ENCODE assay signal across 14 mouse cellular contexts in the genomic region with DNA sequence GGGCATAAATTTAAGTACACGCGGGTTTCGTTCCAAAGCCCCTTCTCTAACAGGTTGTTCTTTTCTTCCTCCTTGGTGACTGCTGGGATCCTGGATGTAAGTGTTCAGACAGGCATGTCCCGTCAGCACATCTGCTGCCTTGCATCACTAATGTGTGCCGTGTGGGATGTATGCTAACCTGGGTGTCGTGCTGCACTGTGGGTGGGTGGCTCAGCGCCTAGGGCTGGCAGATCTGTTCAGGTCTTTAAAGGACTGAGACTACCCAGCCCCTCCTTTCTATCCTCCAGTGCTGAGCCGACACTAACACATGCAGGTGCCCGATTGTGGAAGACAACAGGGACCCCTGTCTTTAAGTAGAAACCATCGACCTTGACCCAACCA. TPM values are rescaled to one million over a fixed set of nuclear protein-coding genes. Genes with fewer than 3 reads are reported as not detected.
DNase-seq lines count a peak whose midpoint lies in the region; ATAC-seq lines count a peak whose summit lies in the region.
"Had no signal": no experiment of that assay in that cellular context is flagged by ENCODE, and none has a peak within 500 bp of the region (broad histone marks: within the 10 kb centered on the region; RNA-seq: fewer than 3 reads in every experiment).

No protein-coding gene starts in this region.

- H3K9me3 ChIP-seq in heart, embryonic 11.5 days (replicated peaks; ENCODE audit: control insufficient read depth, low read length): no peaks in the 10 kb centered on the region
- no peaks in the 10 kb centered on the region for H3K9me3 ChIP-seq in heart, embryonic 12.5 days (replicated peaks)
- H3K9me3 ChIP-seq in liver, embryonic 16.5 days (replicated peaks; ENCODE audit: control insufficient read depth, low read length): no peaks in the 10 kb centered on the region
- H3K9me3 ChIP-seq: limb, embryonic 15.5 days; midbrain, embryonic 10.5 days had no signal

- no peaks in the 10 kb centered on the region for H3K27me3 ChIP-seq in heart, embryonic 11.5 days (ENCODE audit: control insufficient read depth, insufficient read depth, low read length)
- H3K27me3 ChIP-seq in heart, embryonic 12.5 days (replicated peaks): no peaks in the 10 kb centered on the region
- H3K27me3 ChIP-seq in liver, embryonic 16.5 days (ENCODE audit: control insufficient read depth, insufficient read depth, low read depth, low read length): no peaks in the 10 kb centered on the region
- H3K27me3 ChIP-seq: limb, embryonic 15.5 days had no signal

- H3K4me2 ChIP-seq in heart, embryonic 11.5 days: peak overlapping the region; percentile 37
- no peak overlapping the region for H3K4me2 ChIP-seq in heart, embryonic 12.5 days
- peak overlapping the region; percentile 29 for H3K4me2 ChIP-seq in liver, embryonic 16.5 days (ENCODE audit: low read depth, low read length)
- H3K4me2 ChIP-seq: limb, embryonic 15.5 days had no signal

- WGBS in heart, embryonic 11.5 days (ENCODE audit: insufficient replicate concordance): 65% methylated on average over 10 of the region's 10 CpGs
- WGBS in heart, embryonic 12.5 days: 69% methylated on average over 10 of the region's 10 CpGs
- 55% methylated on average over 10 of the region's 10 CpGs for WGBS in liver, embryonic 16.5 days (ENCODE audit: insufficient replicate concordance)

- ATAC-seq in heart, embryonic 11.5 days (replicated peaks; ENCODE audit: insufficient number of reproducible peaks, low FRiP score, low TSS enrichment): no peak
- no peak for ATAC-seq in heart, embryonic 12.5 days (ENCODE audit: insufficient number of reproducible peaks, low FRiP score)
- peak; percentile 27 for ATAC-seq in liver, embryonic 16.5 days (ENCODE audit: low read depth)
- ATAC-seq in monocyte, adult 5-6 weeks (replicated peaks; ENCODE audit: insufficient number of reproducible peaks, low FRiP score, low TSS enrichment, poor library complexity, severe bottlenecking): no peak

- 0 out of 2 replicates have a peak overlapping the region, but pooled peaks have one; percentile 10 for H3K9ac ChIP-seq in heart, embryonic 11.5 days (ENCODE audit: low read depth, low read length)
- no peak overlapping the region for H3K9ac ChIP-seq in heart, embryonic 12.5 days
- 0 out of 2 replicates have a peak overlapping the region, but pooled peaks have one; percentile 22 for H3K9ac ChIP-seq in liver, embryonic 16.5 days (ENCODE audit: low read depth, low read length)
- H3K9ac ChIP-seq: limb, embryonic 15.5 days had no signal

- H3K27ac ChIP-seq in heart, embryonic 11.5 days (ENCODE audit: low read depth, low read length): peak overlapping the region; percentile 57
- no peak overlapping the region for H3K27ac ChIP-seq in heart, embryonic 12.5 days (ENCODE audit: poor library complexity, severe bottlenecking)
- peak overlapping the region; percentile 64 for H3K27ac ChIP-seq in liver, embryonic 16.5 days (ENCODE audit: low read length)
- H3K27ac ChIP-seq: limb, embryonic 15.5 days had no signal

- peak; percentile 20 for DNase-seq in c-Kit-negative CD71-positive TER-119-positive erythroid progenitor cells, embryonic 14.5 days (ENCODE audit: low read depth, low spot score)
- DNase-seq in left cerebral cortex, adult 18-20 months (ENCODE audit: low spot score in 2 of 2): peak; percentile 67 to 80
- DNase-seq in retina, embryonic 14.5 days (ENCODE audit: low spot score): no peak
- DNase-seq in retina, postnatal 1 day: no peak
- DNase-seq: adrenal gland, postnatal 14 days; cerebellum, adult 8-10 months; gastrocnemius, postnatal 25 days; heart, postnatal 4 days had no signal

- H3K4me1 ChIP-seq in heart, embryonic 11.5 days (ENCODE audit: control insufficient read depth, insufficient read depth, low read length): peaks cover 21% of the 10 kb centered on the region
- H3K4me1 ChIP-seq in heart, embryonic 12.5 days (replicated peaks): peaks cover 32% of the 10 kb centered on the region
- peaks cover 26% of the 10 kb centered on the region for H3K4me1 ChIP-seq in liver, embryonic 16.5 days (ENCODE audit: control insufficient read depth, low read depth, low read length)
- H3K4me1 ChIP-seq: midbrain, embryonic 10.5 days had no signal

- no peak overlapping the region for H3K4me3 ChIP-seq in heart, embryonic 11.5 days (ENCODE audit: low read depth, low read length)
- H3K4me3 ChIP-seq in heart, embryonic 12.5 days: no peak overlapping the region
- no peak overlapping the region for H3K4me3 ChIP-seq in liver, embryonic 16.5 days (ENCODE audit: low read depth, low read length)
- H3K4me3 ChIP-seq: limb, embryonic 15.5 days; midbrain, embryonic 10.5 days had no signal

- H3K36me3 ChIP-seq in heart, embryonic 11.5 days (ENCODE audit: control insufficient read depth, insufficient read depth, low read length): no peaks in the 10 kb centered on the region
- peaks cover 6% of the 10 kb centered on the region; the same call in 1 of the 2 replicates for H3K36me3 ChIP-seq in heart, embryonic 12.5 days
- H3K36me3 ChIP-seq in liver, embryonic 16.5 days (ENCODE audit: control insufficient read depth, insufficient read depth): no peaks in the 10 kb centered on the region
- H3K36me3 ChIP-seq: limb, embryonic 15.5 days had no signal

RNA-seq across cellular contexts. Expression of gene Mrpl35, which starts 25.1 kb away (rescaled TPM):
- polyA plus RNA-seq in heart, embryonic 11.5 days (2014; fragmentation: Nextera tagmentation; extraction: Ambion mirVana): 60.9 and 65.3 TPM in 2 replicates
- polyA plus RNA-seq in heart, embryonic 12.5 days (2016; fragmentation: Nextera tagmentation; extraction: Ambion mirVana): 50.0 and 53.5 TPM in 2 replicates
- total RNA-seq in left cerebral cortex, adult 18-20 months (2021): 10 to 100 TPM; 30.9 to 34.0 TPM
- 51.1 and 55.0 TPM in 2 replicates for polyA plus RNA-seq in liver, embryonic 16.5 days (2015; fragmentation: Nextera tagmentation; extraction: Ambion mirVana)
- total RNA-seq in monocyte, adult 5-6 weeks (2017): 9.6 to 29.0 TPM (median 17.5 TPM) in 3 replicates

RNA-seq across cellular contexts. Expression of gene Immt, which starts 29.4 kb away (rescaled TPM):
- 284 and 294 TPM in 2 replicates for polyA plus RNA-seq in heart, embryonic 11.5 days (2014; fragmentation: Nextera tagmentation; extraction: Ambion mirVana)
- polyA plus RNA-seq in heart, embryonic 12.5 days (2016; fragmentation: Nextera tagmentation; extraction: Ambion mirVana): 279 and 297 TPM in 2 replicates
- total RNA-seq in left cerebral cortex, adult 18-20 months (2021): 100 to 1,000 TPM; 144 to 145 TPM
- 111 and 113 TPM in 2 replicates for polyA plus RNA-seq in liver, embryonic 16.5 days (2015; fragmentation: Nextera tagmentation; extraction: Ambion mirVana)
- total RNA-seq in monocyte, adult 5-6 weeks (2017): 77.9 to 115 TPM (median 82.7 TPM) in 3 replicates

Comparison
In these comparisons a context has a peak if more than half of its experiments do, and no peak if none do; other contexts are left out.
1. DNase-seq: peak in c-Kit-negative CD71-positive TER-119-positive erythroid progenitor cells, embryonic 14.5 days (single experiment) and left cerebral cortex, adult 18-20 months (2 of 2); none in retina, embryonic 14.5 days (single experiment) and retina, postnatal 1 day (single experiment).